Mouse (Mus musculus): ENCODE data around the gene Syn3. TPM values are rescaled to one million over a fixed set of nuclear protein-coding genes. Genes with fewer than 3 reads are reported as not detected.

The Syn3 gene
- polyA plus RNA-seq, 1 experiment from 2014 or later: 7.9 TPM

DNA sequence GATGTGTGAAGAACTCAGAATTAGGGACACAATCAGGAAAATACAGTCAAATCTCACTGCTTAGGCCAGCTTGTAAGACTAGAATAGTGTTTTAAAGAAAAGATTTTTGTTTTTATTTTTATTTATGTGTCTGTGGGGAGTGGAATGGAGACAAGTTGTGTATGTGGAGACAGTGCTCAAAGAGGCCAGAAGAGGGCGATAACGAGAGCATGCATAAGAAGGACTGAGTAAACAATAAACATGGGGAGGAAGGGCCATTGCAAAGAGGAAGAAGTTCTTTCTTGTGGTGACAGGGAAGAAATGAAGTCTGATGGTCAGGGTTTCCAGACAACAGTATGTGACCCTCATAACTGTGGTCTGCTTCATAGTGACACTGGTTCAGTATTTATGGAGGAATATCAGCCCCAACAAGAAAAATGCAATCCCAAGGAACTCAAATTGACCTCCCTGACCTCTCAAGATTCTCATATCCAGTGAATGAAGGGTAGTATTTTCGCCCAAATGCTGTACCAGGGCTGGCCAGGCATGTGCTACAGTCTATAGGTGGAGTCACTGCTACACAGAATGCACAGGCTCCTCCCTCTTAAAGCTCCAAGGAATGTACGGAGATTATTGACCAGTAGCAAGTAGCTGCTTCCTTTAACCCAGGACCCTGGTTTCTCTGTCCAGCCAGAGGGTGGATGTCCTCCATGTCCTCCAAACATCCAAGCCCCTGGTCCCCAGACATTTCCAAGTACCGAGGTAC is 141.7 kb downstream of the Syn3 start:
- no peak overlapping the region for H3K4me3 ChIP-seq
- H3K9me3 ChIP-seq (replicated peaks): no peaks in the 10 kb centered on the region
- H3K27me3 ChIP-seq: no peaks in the 10 kb centered on the region
- H3K36me3 ChIP-seq: no peaks in the 10 kb centered on the region
- no peak overlapping the region for H3K4me2 ChIP-seq (replicated peaks)
- H3K27ac ChIP-seq: no peak overlapping the region
- no peaks in the 10 kb centered on the region for H3K4me1 ChIP-seq
- WGBS: 65% methylated on average over 5 of the region's 5 CpGs
- no peak overlapping the region for H3K9ac ChIP-seq
- ATAC-seq (ENCODE audit: low FRiP score): no peak

GRCm38 (mm10) chr10:86352521-86352920 is 146.2 kb downstream of the Syn3 start:
- WGBS: 93% methylated on average over 3 of the region's 3 CpGs
- no peaks in the 10 kb centered on the region for H3K36me3 ChIP-seq

GRCm38 (mm10) chr10:86351287-86351686 is 147.4 kb downstream of the Syn3 start:
- Histone ChIP-seq H3K27me3 (no peaks in the 10 kb centered on the region), H3K27ac (no peak overlapping the region), H3K9me3 (replicated peaks) (no peaks in the 10 kb centered on the region), H3K36me3 (no peaks in the 10 kb centered on the region), H3K9ac (no peak overlapping the region), H3K4me2 (replicated peaks) (no peak overlapping the region), H3K4me3 (no peak overlapping the region), H3K4me1 (no peaks in the 10 kb centered on the region)
- no peak for ATAC-seq (ENCODE audit: low FRiP score)
- WGBS: 90% methylated on average over 2 of the region's 2 CpGs

More at GRCm38 (mm10) chr10:86352521-86352920, 146.2 kb downstream of the Syn3 start:
- Histone ChIP-seq H3K9ac (no peak overlapping the region), H3K9me3 (replicated peaks) (no peaks in the 10 kb centered on the region), H3K27ac (no peak overlapping the region), H3K4me1 (no peaks in the 10 kb centered on the region), H3K27me3 (no peaks in the 10 kb centered on the region), H3K4me3 (no peak overlapping the region), H3K4me2 (replicated peaks) (no peak overlapping the region)
- no peak for ATAC-seq (ENCODE audit: low FRiP score)

- 63% methylated on average over 3 of the region's 3 CpGs for WGBS
- Histone ChIP-seq H3K36me3 (peaks cover 2% of the 10 kb centered on the region; the same call in 1 of the 2 replicates), H3K9ac (no peak overlapping the region), H3K27me3 (no peaks in the 10 kb centered on the region), H3K27ac (no peak overlapping the region), H3K4me2 (replicated peaks) (no peak overlapping the region), H3K9me3 (replicated peaks) (no peaks in the 10 kb centered on the region), H3K4me1 (peaks cover 11% of the 10 kb centered on the region), H3K4me3 (no peak overlapping the region)
- ATAC-seq (ENCODE audit: low FRiP score): no peak
These were observed 152.4 kb downstream of the Syn3 start for GRCm38 (mm10) chr10:86346235-86346840.

- WGBS: 93% methylated on average over 9 of the region's 9 CpGs
- H3K4me3 ChIP-seq: no peak overlapping the region
- no peaks in the 10 kb centered on the region for H3K27me3 ChIP-seq
- peaks cover 2% of the 10 kb centered on the region; the same call in 1 of the 2 replicates for H3K36me3 ChIP-seq
- no peak overlapping the region for H3K27ac ChIP-seq
- no peak overlapping the region for H3K9ac ChIP-seq
- H3K4me2 ChIP-seq (replicated peaks): no peak overlapping the region
- H3K4me1 ChIP-seq: peaks cover 13% of the 10 kb centered on the region
- no peak for ATAC-seq (ENCODE audit: low FRiP score)
- H3K9me3 ChIP-seq (replicated peaks): no peaks in the 10 kb centered on the region
These were observed 153.1 kb downstream of the Syn3 start for GRCm38 (mm10) chr10:86345645-86346044.

DNA sequence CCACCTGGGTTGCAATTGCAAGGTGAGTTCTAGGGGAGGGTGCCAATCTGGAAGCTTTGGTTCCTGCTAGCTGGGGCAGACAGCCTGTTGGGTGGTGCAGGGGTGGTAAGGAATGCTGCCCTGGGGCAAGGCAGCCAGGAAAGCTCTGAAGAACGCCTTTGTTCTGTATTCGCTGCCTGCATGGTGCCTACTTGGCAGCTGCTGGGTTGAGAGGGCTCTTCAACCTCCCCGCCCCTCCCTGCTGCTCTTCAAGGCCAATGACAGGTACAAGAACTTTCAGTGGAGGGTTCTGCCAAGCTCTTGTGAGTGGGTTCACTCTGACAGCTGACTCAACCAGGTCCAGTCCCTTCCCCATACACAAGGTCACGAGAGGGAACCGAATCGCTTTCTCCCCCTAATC is 154.0 kb downstream of the Syn3 start:
- no peak overlapping the region for H3K27ac ChIP-seq
- no peak overlapping the region for H3K4me2 ChIP-seq (replicated peaks)
- no peaks in the 10 kb centered on the region for H3K27me3 ChIP-seq
- H3K9me3 ChIP-seq (replicated peaks): no peaks in the 10 kb centered on the region
- H3K4me3 ChIP-seq: no peak overlapping the region
- no peak for ATAC-seq (ENCODE audit: low FRiP score)
- H3K36me3 ChIP-seq: peaks cover 2% of the 10 kb centered on the region; the same call in 1 of the 2 replicates
- peaks cover 13% of the 10 kb centered on the region for H3K4me1 ChIP-seq
- 88% methylated on average over 6 of the region's 6 CpGs for WGBS
- no peak overlapping the region for H3K9ac ChIP-seq

- Histone ChIP-seq H3K9me3 (replicated peaks) (no peaks in the 10 kb centered on the region), H3K9ac (no peak overlapping the region), H3K27me3 (no peaks in the 10 kb centered on the region), H3K4me3 (no peak overlapping the region), H3K4me2 (replicated peaks) (no peak overlapping the region), H3K4me1 (peaks cover 13% of the 10 kb centered on the region), H3K36me3 (peaks cover 2% of the 10 kb centered on the region; the same call in 1 of the 2 replicates), H3K27ac (no peak overlapping the region)
- no peak for ATAC-seq (ENCODE audit: low FRiP score)
- WGBS: 93% methylated on average over 7 of the region's 7 CpGs
These were observed 154.8 kb downstream of the Syn3 start for GRCm38 (mm10) chr10:86343931-86344330.

DNA sequence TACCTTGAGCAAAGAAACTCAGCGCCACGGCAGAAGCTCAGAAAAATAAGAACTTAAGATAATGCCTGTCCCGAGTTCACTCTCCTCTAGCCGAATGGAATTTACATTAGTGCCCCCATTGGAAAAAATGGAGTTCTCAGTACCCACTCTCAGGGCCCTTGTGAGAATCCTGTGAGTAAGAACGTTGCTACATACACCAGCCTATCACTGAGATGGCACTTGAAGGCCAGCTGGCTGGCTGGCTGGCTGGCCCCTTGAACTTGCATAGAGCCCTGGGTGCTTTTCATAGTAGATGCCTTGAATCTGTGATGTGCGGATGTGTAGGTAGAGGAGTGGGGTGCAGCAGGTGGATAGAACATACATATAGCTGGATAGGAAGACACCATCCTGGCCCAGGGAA is 155.3 kb downstream of the Syn3 start:
- 88% methylated on average over 6 of the region's 6 CpGs for WGBS
- no peak for ATAC-seq (ENCODE audit: low FRiP score)

GRCm38 (mm10) chr10:86342713-86343112 is 156.0 kb downstream of the Syn3 start:
- Histone ChIP-seq H3K9ac (no peak overlapping the region), H3K27ac (no peak overlapping the region), H3K4me2 (replicated peaks) (no peak overlapping the region), H3K4me3 (no peak overlapping the region), H3K9me3 (replicated peaks) (no peaks in the 10 kb centered on the region), H3K4me1 (peaks cover 16% of the 10 kb centered on the region), H3K27me3 (no peaks in the 10 kb centered on the region), H3K36me3 (peaks cover 2% of the 10 kb centered on the region; the same call in 1 of the 2 replicates)
- ATAC-seq (ENCODE audit: low FRiP score): no peak
- WGBS: 66% methylated on average over 7 of the region's 7 CpGs

More for the DNA sequence above, 155.3 kb downstream of the Syn3 start:
- no peak overlapping the region for H3K9ac ChIP-seq
- peaks cover 2% of the 10 kb centered on the region; the same call in 1 of the 2 replicates for H3K36me3 ChIP-seq
- H3K9me3 ChIP-seq (replicated peaks): no peaks in the 10 kb centered on the region
- no peak overlapping the region for H3K4me3 ChIP-seq
- H3K4me1 ChIP-seq: peaks cover 13% of the 10 kb centered on the region
- no peak overlapping the region for H3K4me2 ChIP-seq (replicated peaks)
- H3K27ac ChIP-seq: no peak overlapping the region
- no peaks in the 10 kb centered on the region for H3K27me3 ChIP-seq

- no peak overlapping the region for H3K27ac ChIP-seq
- no peaks in the 10 kb centered on the region for H3K9me3 ChIP-seq (replicated peaks)
- no peak overlapping the region for H3K9ac ChIP-seq
- H3K4me1 ChIP-seq: peaks cover 16% of the 10 kb centered on the region
- WGBS: 77% methylated on average over 4 of the region's 4 CpGs
- ATAC-seq (ENCODE audit: low FRiP score): no peak
- H3K27me3 ChIP-seq: no peaks in the 10 kb centered on the region
- no peak overlapping the region for H3K4me2 ChIP-seq (replicated peaks)
- no peak overlapping the region for H3K4me3 ChIP-seq
- H3K36me3 ChIP-seq: peaks cover 2% of the 10 kb centered on the region; the same call in 1 of the 2 replicates
These were observed 156.5 kb downstream of the Syn3 start for GRCm38 (mm10) chr10:86342151-86342550.

DNA sequence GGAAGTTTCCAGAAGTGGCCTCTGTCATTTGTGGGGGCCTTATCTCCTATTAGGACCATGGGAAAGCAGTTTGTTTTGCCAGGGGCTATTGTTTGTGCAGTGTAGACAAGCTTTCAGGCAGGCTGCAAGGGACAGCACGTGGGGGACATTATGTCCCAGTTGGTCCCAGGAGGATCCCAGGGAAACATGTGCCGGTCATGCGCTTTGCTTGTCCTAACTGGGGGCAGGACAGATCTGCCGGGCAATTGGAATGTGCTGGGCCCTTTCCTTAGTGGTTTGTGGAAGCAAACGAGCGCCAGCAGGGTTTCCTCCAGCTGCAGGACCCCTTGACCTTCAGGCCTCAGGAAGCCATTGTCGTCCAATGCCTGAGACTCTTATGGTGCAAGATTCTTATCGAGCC is 157.1 kb downstream of the Syn3 start:
- no peak overlapping the region for H3K4me2 ChIP-seq (replicated peaks)
- no peak for ATAC-seq (ENCODE audit: low FRiP score)
- H3K36me3 ChIP-seq: peaks cover 2% of the 10 kb centered on the region; the same call in 1 of the 2 replicates
- no peaks in the 10 kb centered on the region for H3K27me3 ChIP-seq
- no peak overlapping the region for H3K4me3 ChIP-seq
- 30% methylated on average over 8 of the region's 8 CpGs for WGBS
- no peak overlapping the region for H3K27ac ChIP-seq
- H3K9ac ChIP-seq: no peak overlapping the region
- no peaks in the 10 kb centered on the region for H3K9me3 ChIP-seq (replicated peaks)
- H3K4me1 ChIP-seq: peaks cover 17% of the 10 kb centered on the region

GRCm38 (mm10) chr10:86340991-86341527 is 157.6 kb downstream of the Syn3 start:
- H3K27me3 ChIP-seq: no peaks in the 10 kb centered on the region
- peaks cover 2% of the 10 kb centered on the region; the same call in 1 of the 2 replicates for H3K36me3 ChIP-seq
- H3K27ac ChIP-seq: no peak overlapping the region
- no peak overlapping the region for H3K9ac ChIP-seq
- no peak overlapping the region for H3K4me3 ChIP-seq
- no peaks in the 10 kb centered on the region for H3K9me3 ChIP-seq (replicated peaks)
- 77% methylated on average over 3 of the region's 3 CpGs for WGBS
- H3K4me1 ChIP-seq: peaks cover 20% of the 10 kb centered on the region
- no peak for ATAC-seq (ENCODE audit: low FRiP score)
- H3K4me2 ChIP-seq (replicated peaks): no peak overlapping the region

All from hindbrain, embryonic 12.5 days (tissue).